Mouse (Mus musculus) stomach, embryonic 14.5 days (tissue): ENCODE measurements around the gene Gimap4. TPM values are rescaled to one million over a fixed set of nuclear protein-coding genes. Genes with fewer than 3 reads are reported as not detected.

ENCODE experiments used
- ATAC-seq: fragments of 200-750 bp; cut with Nextera tagmentation; 2 replicates; pipeline ENCODE4 v1.8.0; 2017; ENCODE audit warnings: low read depth, moderate TSS enrichment; ENCODE audit not compliant: insufficient number of reproducible peaks, insufficient read depth, low FRiP score
- H3K27ac ChIP-seq: fragments of 300-500 bp; sonication (generic); 2 replicates; pipeline ENCODE4 v1.5.1; 2014; ENCODE audit warnings: mild to moderate bottlenecking, low read length, moderate library complexity, mixed read lengths
- H3K27me3 ChIP-seq: fragments of 300-500 bp; sonication (generic); 2 replicates; pipeline ENCODE4 v1.6.1; 2014; ENCODE audit warnings: low read length, control low read depth, mixed read lengths; ENCODE audit not compliant: control insufficient read depth, insufficient read depth
- H3K36me3 ChIP-seq: fragments of 300-500 bp; sonication (generic); 2 replicates; pipeline ENCODE4 v1.6.1; 2014; ENCODE audit warnings: mild to moderate bottlenecking, control low read depth, low read length, moderate library complexity, mixed read lengths; ENCODE audit not compliant: control insufficient read depth, insufficient read depth
- H3K4me1 ChIP-seq: fragments of 300-500 bp; sonication (generic); 2 replicates; pipeline ENCODE4 v1.6.1; 2014; ENCODE audit warnings: low read length, control low read depth, mixed read lengths; ENCODE audit not compliant: control insufficient read depth, insufficient read depth
- H3K4me2 ChIP-seq: fragments of 300-500 bp; sonication (generic); replicated peaks from 2 replicates; pipeline ENCODE4 v1.6.1; 2014; ENCODE audit warnings: low read depth, low read length, control low read depth
- H3K4me3 ChIP-seq: fragments of 300-500 bp; sonication (generic); 2 replicates; pipeline ENCODE4 v1.5.1; 2014; ENCODE audit warnings: low read depth, low read length, control low read depth
- H3K9ac ChIP-seq: fragments of 300-500 bp; sonication (generic); replicated peaks from 2 replicates; pipeline ENCODE4 v1.6.1; 2014; ENCODE audit warnings: low read depth, mild to moderate bottlenecking, control low read depth, low read length, moderate library complexity, mixed read lengths
- H3K9me3 ChIP-seq: fragments of 300-500 bp; sonication (generic); 2 replicates; pipeline ENCODE4 v1.6.1; 2016; ENCODE audit warnings: low read depth, low read length, control low read depth; ENCODE audit not compliant: control insufficient read depth
- WGBS: fragments of 180-500 bp; shearing (Covaris S2); extraction: QIAGEN DNeasy Blood & Tissue Kit; methylation state at CpG from one replicate; pipeline ENCODE4 v1.1.7; 2014; 5-methylcytosine and 5-hydroxymethylcytosine counted together
- polyA plus RNA-seq: library from polyadenylated mRNA; unstranded; fragments of >200 nt; fragmentation: Nextera tagmentation; extraction: Ambion mirVana; gene quantifications from 2 replicates; pipeline ENCODE4 v1.2.1, GENCODE M21; 2014

The Gimap4 gene
- 17.4 and 17.5 TPM in 2 replicates for polyA plus RNA-seq

DNA sequence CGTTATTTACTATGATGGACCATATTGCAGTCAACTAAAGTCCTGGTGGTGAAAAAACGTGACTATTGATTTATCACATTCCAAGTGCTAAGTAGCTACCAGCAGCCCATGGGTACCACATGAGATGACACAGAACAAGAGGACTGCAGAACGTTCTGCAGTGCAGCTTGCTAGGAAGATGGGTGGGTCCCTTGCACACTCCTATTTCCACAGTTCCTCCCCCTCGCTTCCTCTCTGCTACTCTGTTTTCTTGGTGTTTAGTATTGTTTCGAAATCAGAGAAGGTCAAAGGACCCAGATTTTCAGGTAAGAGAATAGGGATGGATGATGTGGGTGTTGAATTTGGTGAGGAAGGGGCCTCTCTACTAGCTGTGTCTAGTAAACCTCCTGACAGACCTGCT lies at the start of gene Gimap4:
Gene Gimap4, plus strand, starts transcription at position 231 of the 400 bp plus-strand sequence.
- no peaks in the 10 kb centered on the region for H3K4me1 ChIP-seq
- H3K27ac ChIP-seq: peak within 1 kb of the TSS; percentile 3; the same call in 1 of the 2 replicates
- H3K9me3 ChIP-seq: no peaks in the 10 kb centered on the region
- no peak for ATAC-seq
- H3K36me3 ChIP-seq: no peaks in the 10 kb centered on the region
- 0 out of 2 replicates have a peak within 1 kb of the TSS, but pooled peaks have one; percentile 5 for H3K4me2 ChIP-seq
- no peaks in the 10 kb centered on the region for H3K27me3 ChIP-seq
- 69% methylated on average over 5 of the region's 5 CpGs for WGBS
- no peak within 1 kb of the TSS for H3K9ac ChIP-seq
- no peak within 1 kb of the TSS for H3K4me3 ChIP-seq

DNA sequence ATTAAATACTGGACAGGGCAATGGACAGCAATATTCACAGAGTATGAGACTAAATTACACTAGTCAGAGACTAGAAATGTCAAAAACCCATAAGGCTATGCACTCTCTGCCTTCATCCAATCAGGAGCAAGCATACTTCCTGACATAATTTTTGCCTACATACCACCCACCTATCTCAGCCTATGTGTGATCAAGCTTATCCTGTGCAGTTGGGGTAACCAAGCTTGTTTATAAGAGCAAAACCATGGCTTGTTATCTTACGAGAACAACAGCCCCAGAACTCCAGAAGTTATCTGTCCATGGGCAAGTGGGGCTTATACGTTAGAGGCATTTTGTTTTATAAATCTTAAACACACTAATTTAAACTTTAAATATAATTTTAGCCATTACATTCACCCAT lies 49.2 kb upstream of the Gimap4 start:
- WGBS: 82% methylated on average over 2 of the region's 2 CpGs
- Histone ChIP-seq H3K27me3 (no peaks in the 10 kb centered on the region), H3K9me3 (no peaks in the 10 kb centered on the region), H3K4me2 (no peak overlapping the region), H3K27ac (no peak overlapping the region), H3K4me1 (no peaks in the 10 kb centered on the region), H3K36me3 (no peaks in the 10 kb centered on the region), H3K9ac (no peak overlapping the region), H3K4me3 (no peak overlapping the region)
- ATAC-seq: no peak

DNA sequence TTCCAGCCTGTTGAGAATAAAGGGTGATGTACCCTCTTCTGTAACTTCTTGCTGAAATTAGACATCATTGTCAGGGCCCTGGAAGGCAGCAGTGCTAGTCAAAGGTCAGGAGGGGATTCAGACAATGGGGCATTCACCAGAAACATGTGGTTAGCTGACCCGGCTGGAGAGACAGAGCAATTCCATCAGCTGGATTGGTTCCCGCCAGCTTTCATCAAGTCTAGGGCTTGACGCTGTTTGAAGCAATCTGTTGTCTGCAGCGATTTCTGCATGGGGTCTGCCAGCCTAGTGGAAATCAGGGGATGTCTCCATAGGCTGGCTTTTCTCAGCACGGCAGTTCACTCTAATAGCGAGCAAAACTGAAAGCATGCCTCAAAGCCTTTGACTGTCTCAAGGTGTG lies 47.8 kb upstream of the Gimap4 start:
- WGBS: 63% methylated on average over 6 of the region's 6 CpGs

GRCm38 (mm10) chr6:48637811-48638500 lies 46.4 kb upstream of the Gimap4 start:
- Histone ChIP-seq H3K4me2 (no peak overlapping the region), H3K4me1 (no peaks in the 10 kb centered on the region), H3K9me3 (no peaks in the 10 kb centered on the region), H3K27me3 (no peaks in the 10 kb centered on the region), H3K9ac (no peak overlapping the region), H3K4me3 (no peak overlapping the region), H3K27ac (no peak overlapping the region), H3K36me3 (no peaks in the 10 kb centered on the region)
- no peak for ATAC-seq
- 60% methylated on average over 6 of the region's 6 CpGs for whole genome bisulfite sequencing

More for the DNA sequence above, 47.8 kb upstream of the Gimap4 start:
- no peaks in the 10 kb centered on the region for H3K4me1 ChIP-seq
- H3K27ac ChIP-seq: no peak overlapping the region
- no peak overlapping the region for H3K4me3 ChIP-seq
- ATAC-seq: no peak
- H3K36me3 ChIP-seq: no peaks in the 10 kb centered on the region
- H3K9me3 ChIP-seq: no peaks in the 10 kb centered on the region
- H3K4me2 ChIP-seq: no peak overlapping the region
- no peaks in the 10 kb centered on the region for H3K27me3 ChIP-seq
- H3K9ac ChIP-seq: no peak overlapping the region

DNA sequence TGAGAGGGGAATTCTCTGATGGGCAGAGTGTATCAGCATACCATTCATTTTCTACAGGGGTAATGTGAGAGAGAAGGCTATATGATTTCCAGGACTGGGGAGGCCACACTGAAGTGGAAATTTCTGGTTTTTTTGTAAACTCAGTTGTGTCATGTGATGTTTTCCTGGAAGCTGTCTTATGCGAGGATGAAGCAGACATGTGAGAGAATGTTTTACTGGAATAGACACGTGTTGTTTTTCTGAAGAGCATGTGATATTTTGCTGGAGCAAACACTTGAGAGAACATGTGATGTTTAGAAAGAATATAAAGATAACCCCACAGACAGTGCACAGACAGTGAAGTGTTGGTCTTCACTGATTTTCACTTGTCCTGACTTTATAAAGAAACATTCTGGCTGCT lies 45.8 kb upstream of the Gimap4 start:
- H3K36me3 ChIP-seq: no peaks in the 10 kb centered on the region
- no peak overlapping the region for H3K27ac ChIP-seq
- H3K4me1 ChIP-seq: no peaks in the 10 kb centered on the region
- no peaks in the 10 kb centered on the region for H3K9me3 ChIP-seq
- no peak overlapping the region for H3K9ac ChIP-seq
- H3K4me2 ChIP-seq: no peak overlapping the region
- WGBS: 78% methylated on average over 2 of the region's 2 CpGs
- H3K4me3 ChIP-seq: no peak overlapping the region
- H3K27me3 ChIP-seq: no peaks in the 10 kb centered on the region
- ATAC-seq: no peak

DNA sequence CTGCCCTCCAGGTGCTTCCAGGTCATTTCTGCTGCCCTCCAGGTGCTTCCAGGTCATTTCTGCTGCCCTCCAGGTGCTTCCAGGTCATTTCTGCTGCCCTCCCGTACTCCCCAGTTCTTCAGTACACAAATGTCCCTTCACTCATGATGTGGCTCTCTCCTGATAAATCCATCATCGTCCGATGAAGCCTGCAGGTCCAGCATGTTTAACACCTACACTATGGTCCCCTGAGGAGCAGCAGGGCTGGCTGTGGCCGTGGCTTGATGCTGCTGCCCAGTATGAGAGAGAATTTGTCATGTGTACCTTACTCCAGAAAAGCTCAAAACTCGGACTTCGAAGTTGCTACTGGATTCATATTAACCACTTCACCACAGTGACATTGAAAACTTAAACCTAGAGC lies 43.0 kb upstream of the Gimap4 start:
- H3K4me3 ChIP-seq: no peak overlapping the region
- H3K9me3 ChIP-seq: no peaks in the 10 kb centered on the region
- H3K36me3 ChIP-seq: no peaks in the 10 kb centered on the region
- 68% methylated on average over 6 of the region's 6 CpGs for WGBS
- no peaks in the 10 kb centered on the region for H3K27me3 ChIP-seq
- no peak overlapping the region for H3K27ac ChIP-seq
- 0 out of 2 replicates have a peak, but pooled peaks cover 2% of the 10 kb centered on the region for H3K4me1 ChIP-seq
- no peak for ATAC-seq
- no peak overlapping the region for H3K4me2 ChIP-seq
- no peak overlapping the region for H3K9ac ChIP-seq

DNA sequence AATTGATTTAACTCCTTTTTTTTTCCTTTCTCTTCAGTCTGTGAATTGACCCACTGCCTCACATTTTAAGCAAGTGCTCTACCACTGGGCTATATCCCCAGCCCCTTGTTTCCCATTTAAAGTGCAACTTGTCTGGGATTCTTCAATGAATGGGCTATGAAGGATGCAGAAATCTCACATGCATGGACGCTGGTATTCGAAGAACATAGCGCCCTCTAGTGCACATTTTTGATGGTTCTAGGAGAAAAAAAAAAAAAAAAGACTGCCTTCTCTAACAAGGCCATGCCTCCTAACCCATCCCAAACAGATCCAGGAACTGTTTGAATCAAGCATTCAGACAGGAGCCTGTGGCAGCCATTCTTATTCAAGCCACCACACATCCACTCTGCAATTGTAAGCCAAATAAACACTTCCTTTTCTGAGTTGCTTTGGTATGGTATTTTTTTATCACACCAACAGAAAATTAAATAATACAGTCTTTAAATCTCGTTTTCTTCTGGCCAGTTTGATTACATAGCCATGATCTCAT lies 41.5 kb upstream of the Gimap4 start:
- peak; percentile 28; the same call in 1 of the 2 replicates for ATAC-seq
- H3K4me2 ChIP-seq: no peak overlapping the region
- WGBS: 21% methylated on average over 4 of the region's 4 CpGs

GRCm38 (mm10) chr6:48645660-48646308 lies 38.6 kb upstream of the Gimap4 start:
- Histone ChIP-seq H3K27me3 (no peaks in the 10 kb centered on the region), H3K36me3 (no peaks in the 10 kb centered on the region), H3K4me2 (no peak overlapping the region), H3K4me1 (0 out of 2 replicates have a peak, but pooled peaks cover 2% of the 10 kb centered on the region), H3K9ac (no peak overlapping the region), H3K27ac (no peak overlapping the region), H3K4me3 (no peak overlapping the region), H3K9me3 (no peaks in the 10 kb centered on the region)
- no peak for ATAC-seq
- WGBS: 6% methylated on average over 12 of the region's 12 CpGs

More for the DNA sequence above, 41.5 kb upstream of the Gimap4 start:
- Histone ChIP-seq H3K36me3 (no peaks in the 10 kb centered on the region), H3K27me3 (no peaks in the 10 kb centered on the region), H3K27ac (no peak overlapping the region), H3K4me3 (no peak overlapping the region), H3K9me3 (no peaks in the 10 kb centered on the region), H3K9ac (no peak overlapping the region), H3K4me1 (0 out of 2 replicates have a peak, but pooled peaks cover 2% of the 10 kb centered on the region)
